Mouse (Mus musculus) liver, embryonic 14.5 days (tissue): Measurements from ENCODE around the gene Thsd4.

Experiments used
- CTCF ChIP-seq: IDR thresholded peaks from 2 replicates; pipeline ENCODE4 v1.5.1; 2016; ENCODE audit warnings: antibody characterized with exemption, low read depth, control low read depth
- EP300 ChIP-seq: IDR thresholded peaks from 2 replicates; pipeline ENCODE4 v1.6.1; 2016; ENCODE audit warnings: antibody characterized with exemption, low read depth

DNA sequence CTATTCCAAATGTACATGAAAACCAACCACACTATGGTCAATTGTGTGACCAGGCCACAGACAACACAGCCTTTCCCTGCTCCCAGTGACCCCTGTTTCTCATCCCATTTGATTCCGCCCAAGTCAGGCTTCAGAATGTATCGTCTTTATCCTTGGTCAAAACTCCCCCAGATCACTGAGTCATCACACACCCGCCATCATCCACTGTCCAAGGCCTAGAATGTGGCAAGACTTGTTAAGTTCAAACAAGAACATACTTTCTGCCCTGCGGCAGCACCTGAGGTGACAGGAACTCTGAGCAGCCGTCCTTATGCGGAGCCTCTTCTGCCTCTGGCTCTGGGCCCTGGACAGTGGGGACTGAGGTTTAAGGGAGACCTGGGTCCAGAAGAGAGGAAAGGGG lies 339.5 kb downstream of the Thsd4 start:
- TF ChIP-seq CTCF (no peak), EP300 (no peak)
